Mouse (Mus musculus): ENCODE data around the gene Cnksr1. TPM values are rescaled to one million over a fixed set of nuclear protein-coding genes. Genes with fewer than 3 reads are reported as not detected.
"Not testable (repeated sequence)": the region's sequence is repeated elsewhere in the genome, so short reads cannot be mapped to it uniquely, and the experiment has no call there.

The Cnksr1 gene
- total and polyA plus RNA-seq, 2 experiments from 2014 or later, result 0.66 to 0.69 TPM

GRCm38 (mm10) chr4:134273417-134274345 lies 35.5 kb upstream of the Cnksr1 start:
- Histone ChIP-seq H3K4me1 (ENCODE audit: control insufficient read depth, insufficient read depth) (peaks cover 5% of the 10 kb centered on the region; the same call in 1 of the 2 replicates), H3K4me2 (ENCODE audit: low read depth, low read length) (peak overlapping the region; percentile 54), H3K27ac (ENCODE audit: low read depth) (peak overlapping the region; percentile 11; the same call in 1 of the 2 replicates), H3K27me3 (ENCODE audit: control insufficient read depth, insufficient read depth, low read length) (no peaks in the 10 kb centered on the region), H3K36me3 (replicated peaks; ENCODE audit: control insufficient read depth, insufficient read depth, low read length) (peaks cover 26% of the 10 kb centered on the region), H3K9me3 (replicated peaks; ENCODE audit: control insufficient read depth, low read length) (no peaks in the 10 kb centered on the region), H3K4me3 (ENCODE audit: low read depth, low read length) (peak overlapping the region; percentile 31), H3K9ac (replicated peaks; ENCODE audit: low read depth, low read length) (no peak overlapping the region)
- no peak; the same call in 1 of the 2 replicates for ATAC-seq (ENCODE audit: insufficient read depth, low read depth)
- WGBS, result 2% methylated on average over 14 of the region's 14 CpGs
- no peak for DNase-seq (ENCODE audit: low spot score)
- TF ChIP-seq CTCF (IDR thresholded peaks at IDR 0.05; ENCODE audit: low read depth) (no peak), EP300 (IDR thresholded peaks at IDR 0.05; ENCODE audit: low read depth) (no peak)

- 11% methylated on average over 13 of the region's 13 CpGs for WGBS
- Histone ChIP-seq H3K4me1 (ENCODE audit: control insufficient read depth, insufficient read depth) (peaks cover 5% of the 10 kb centered on the region; the same call in 1 of the 2 replicates), H3K27ac (ENCODE audit: low read depth) (0 out of 2 replicates have a peak overlapping the region, but pooled peaks have one; percentile 11), H3K4me3 (ENCODE audit: low read depth, low read length) (peak overlapping the region; percentile 31), H3K9me3 (replicated peaks; ENCODE audit: control insufficient read depth, low read length) (no peaks in the 10 kb centered on the region), H3K4me2 (ENCODE audit: low read depth, low read length) (peak overlapping the region; percentile 54), H3K27me3 (ENCODE audit: control insufficient read depth, insufficient read depth, low read length) (no peaks in the 10 kb centered on the region), H3K9ac (replicated peaks; ENCODE audit: low read depth, low read length) (no peak overlapping the region), H3K36me3 (replicated peaks; ENCODE audit: control insufficient read depth, insufficient read depth, low read length) (peaks cover 18% of the 10 kb centered on the region)
- TF ChIP-seq CTCF (IDR thresholded peaks at IDR 0.05; ENCODE audit: low read depth) (no peak), EP300 (IDR thresholded peaks at IDR 0.05; ENCODE audit: low read depth) (no peak)
- ATAC-seq (ENCODE audit: insufficient read depth, low read depth) (no peak), DNase-seq (ENCODE audit: low spot score) (no peak)
These were observed 34.7 kb upstream of the Cnksr1 start for GRCm38 (mm10) chr4:134272731-134273416.

GRCm38 (mm10) chr4:134271979-134272378 lies 33.8 kb upstream of the Cnksr1 start:
- no peak overlapping the region for H3K4me3 ChIP-seq (ENCODE audit: low read depth, low read length)
- DNase-seq (ENCODE audit: low spot score), result no peak
- H3K4me2 ChIP-seq (ENCODE audit: low read depth, low read length), result no peak overlapping the region
- peaks cover 5% of the 10 kb centered on the region; the same call in 1 of the 2 replicates for H3K4me1 ChIP-seq (ENCODE audit: control insufficient read depth, insufficient read depth)
- no peak for ATAC-seq (ENCODE audit: insufficient read depth, low read depth)
- H3K9ac ChIP-seq (replicated peaks; ENCODE audit: low read depth, low read length), result no peak overlapping the region
- H3K36me3 ChIP-seq (replicated peaks; ENCODE audit: control insufficient read depth, insufficient read depth, low read length), result peaks cover 9% of the 10 kb centered on the region
- no peak overlapping the region for H3K27ac ChIP-seq (ENCODE audit: low read depth)
- TF ChIP-seq CTCF (IDR thresholded peaks at IDR 0.05; ENCODE audit: low read depth) (no peak), EP300 (IDR thresholded peaks at IDR 0.05; ENCODE audit: low read depth) (no peak)
- H3K9me3 ChIP-seq (replicated peaks; ENCODE audit: control insufficient read depth, low read length), result no peaks in the 10 kb centered on the region
- H3K27me3 ChIP-seq (ENCODE audit: control insufficient read depth, insufficient read depth, low read length), result no peaks in the 10 kb centered on the region
- WGBS, result 85% methylated on average over 7 of the region's 7 CpGs

GRCm38 (mm10) chr4:134269622-134270021 lies 31.4 kb upstream of the Cnksr1 start:
- peak; percentile 30 for TF ChIP-seq CTCF (IDR thresholded peaks at IDR 0.05; ENCODE audit: low read depth)
- H3K9me3 ChIP-seq (replicated peaks; ENCODE audit: control insufficient read depth, low read length); ATAC-seq (ENCODE audit: insufficient read depth, low read depth): not testable (repeated sequence)

GRCm38 (mm10) chr4:134268102-134268655 lies 30.0 kb upstream of the Cnksr1 start:
- no peak overlapping the region for H3K27ac ChIP-seq (ENCODE audit: low read depth)
- no peak for ATAC-seq (ENCODE audit: insufficient read depth, low read depth)
- H3K9me3 ChIP-seq (replicated peaks; ENCODE audit: control insufficient read depth, low read length), result no peaks in the 10 kb centered on the region
- 84% methylated on average over 19 of the region's 19 CpGs for WGBS
- no peak overlapping the region for H3K4me3 ChIP-seq (ENCODE audit: low read depth, low read length)
- H3K4me1 ChIP-seq (ENCODE audit: control insufficient read depth, insufficient read depth), result no peaks in the 10 kb centered on the region
- no peak for TF ChIP-seq EP300 (IDR thresholded peaks at IDR 0.05; ENCODE audit: low read depth)
- TF ChIP-seq CTCF (IDR thresholded peaks at IDR 0.05; ENCODE audit: low read depth), result no peak
- H3K4me2 ChIP-seq (ENCODE audit: low read depth, low read length), result no peak overlapping the region
- H3K36me3 ChIP-seq (replicated peaks; ENCODE audit: control insufficient read depth, insufficient read depth, low read length), result no peaks in the 10 kb centered on the region
- DNase-seq (ENCODE audit: low spot score), result no peak
- no peaks in the 10 kb centered on the region for H3K27me3 ChIP-seq (ENCODE audit: control insufficient read depth, insufficient read depth, low read length)
- H3K9ac ChIP-seq (replicated peaks; ENCODE audit: low read depth, low read length), result no peak overlapping the region

More at GRCm38 (mm10) chr4:134269622-134270021, 31.4 kb upstream of the Cnksr1 start:
- H3K36me3 ChIP-seq (replicated peaks; ENCODE audit: control insufficient read depth, insufficient read depth, low read length); H3K27ac ChIP-seq (ENCODE audit: low read depth); H3K4me2 ChIP-seq (ENCODE audit: low read depth, low read length); H3K9ac ChIP-seq (replicated peaks; ENCODE audit: low read depth, low read length); DNase-seq (ENCODE audit: low spot score); H3K4me3 ChIP-seq (ENCODE audit: low read depth, low read length); H3K27me3 ChIP-seq (ENCODE audit: control insufficient read depth, insufficient read depth, low read length); H3K4me1 ChIP-seq (ENCODE audit: control insufficient read depth, insufficient read depth): not testable (repeated sequence)

Measured in heart, postnatal 0 days (tissue).